Mouse (Mus musculus): ENCODE measurements around the gene Gtf2ird1.
"Not testable (repeated sequence)": the region's sequence is repeated elsewhere in the genome, so short reads cannot be mapped to it uniquely, and the experiment has no call there.

The Gtf2ird1 gene

GRCm38 (mm10) chr5:134410307-134410836, 46.1 kb downstream of the Gtf2ird1 start:
- DNase-seq (ENCODE audit: low read depth, low spot score), result no peak

DNA sequence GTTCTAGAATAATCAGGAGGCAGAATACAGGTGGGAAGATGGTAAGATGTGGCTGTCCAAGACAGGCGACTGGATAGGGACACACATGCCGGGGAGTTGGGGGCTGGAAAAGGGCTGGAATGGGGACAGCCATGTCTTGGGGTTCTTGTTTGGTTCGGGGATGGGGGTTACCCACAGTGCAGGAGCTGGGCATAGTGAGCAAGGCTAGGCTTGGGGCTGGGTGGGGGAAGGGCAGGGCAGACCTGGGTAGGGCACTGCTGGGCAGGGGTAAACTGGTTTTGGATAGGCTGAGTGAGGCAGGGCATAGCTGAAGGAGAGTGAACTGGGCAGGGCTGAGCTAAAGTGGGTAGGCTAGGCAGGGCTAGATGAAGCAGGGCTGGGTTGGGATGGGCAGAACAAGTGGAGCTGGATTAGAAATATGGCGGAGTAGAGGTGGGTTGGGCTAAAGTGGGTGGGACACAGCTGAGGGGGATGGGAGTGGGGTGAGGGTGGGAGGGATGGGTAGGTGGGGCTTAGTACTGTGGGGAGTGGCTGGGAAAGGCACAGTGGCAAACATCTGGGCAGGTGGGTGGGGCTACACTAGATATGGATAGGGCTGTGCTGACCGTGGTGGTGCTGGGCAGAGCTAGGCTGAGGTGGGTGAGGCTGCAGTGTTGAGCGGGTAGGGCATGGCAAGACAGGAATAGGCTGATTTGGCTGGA, 46.8 kb downstream of the Gtf2ird1 start:
- no peak for DNase-seq (ENCODE audit: low read depth, low spot score)

DNA sequence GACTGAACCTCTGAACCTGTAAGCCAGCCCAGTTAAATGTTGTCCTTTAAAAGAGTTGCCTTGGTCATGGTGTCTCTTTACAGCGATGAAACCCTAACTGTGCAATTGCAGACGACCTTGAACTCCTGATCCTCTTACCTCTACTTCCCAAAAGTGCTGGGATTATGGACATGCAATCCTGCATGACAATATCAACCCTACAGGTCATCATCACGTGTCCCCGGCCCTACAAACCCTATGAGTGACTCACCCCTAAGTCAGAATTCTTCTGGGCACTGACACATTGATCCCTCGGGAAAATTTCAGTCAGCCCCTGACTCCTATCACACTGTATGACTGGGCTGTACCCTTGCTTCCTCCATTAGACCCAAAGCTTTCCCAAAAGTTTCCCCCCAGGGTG, 48.4 kb downstream of the Gtf2ird1 start:
- DNase-seq (ENCODE audit: low read depth, low spot score), result no peak

GRCm38 (mm10) chr5:134401841-134402240, 54.7 kb downstream of the Gtf2ird1 start:
- no peak for DNase-seq (ENCODE audit: low read depth, low spot score)

DNA sequence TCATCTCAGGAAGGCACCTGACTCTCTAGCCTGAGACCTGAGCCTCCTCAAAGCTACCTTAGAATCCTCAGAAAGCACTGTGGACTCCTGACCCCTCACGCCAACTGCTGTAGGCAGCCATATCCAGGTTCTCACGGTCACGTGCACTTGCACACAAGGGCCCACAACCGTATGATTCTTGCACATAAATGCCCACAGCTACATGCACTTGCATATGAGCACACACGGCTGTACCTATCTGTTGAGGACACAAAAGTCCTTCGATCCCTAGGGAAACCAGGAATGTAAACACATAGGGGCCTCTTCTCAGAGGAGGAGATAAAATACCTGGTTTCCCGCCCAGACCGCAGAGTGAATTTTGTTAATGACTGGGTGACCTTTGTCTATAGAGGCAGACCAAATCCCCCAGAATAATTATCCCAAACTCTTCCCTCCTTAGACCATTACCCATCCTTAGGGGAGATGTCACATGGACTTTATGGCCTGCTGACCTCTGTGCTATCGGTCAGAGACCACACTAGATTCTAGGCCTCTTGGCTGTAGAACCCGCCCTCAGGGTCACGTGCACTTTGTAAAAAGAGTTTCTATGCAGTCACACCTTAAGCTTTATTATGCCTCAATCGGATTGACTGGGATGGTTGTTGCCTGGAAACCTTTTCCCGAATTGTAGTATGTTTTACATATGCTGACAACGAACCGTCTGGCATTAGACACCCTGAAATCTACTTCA, 58.9 kb downstream of the Gtf2ird1 start:
- no peak for DNase-seq (ENCODE audit: low read depth, low spot score)

- no peak for DNase-seq (ENCODE audit: low read depth, low spot score)
Observed at GRCm38 (mm10) chr5:134396519-134396918, 60.0 kb downstream of the Gtf2ird1 start.

GRCm38 (mm10) chr5:134394624-134395023, 61.9 kb downstream of the Gtf2ird1 start:
- no peak for DNase-seq (ENCODE audit: low read depth, low spot score)

DNA sequence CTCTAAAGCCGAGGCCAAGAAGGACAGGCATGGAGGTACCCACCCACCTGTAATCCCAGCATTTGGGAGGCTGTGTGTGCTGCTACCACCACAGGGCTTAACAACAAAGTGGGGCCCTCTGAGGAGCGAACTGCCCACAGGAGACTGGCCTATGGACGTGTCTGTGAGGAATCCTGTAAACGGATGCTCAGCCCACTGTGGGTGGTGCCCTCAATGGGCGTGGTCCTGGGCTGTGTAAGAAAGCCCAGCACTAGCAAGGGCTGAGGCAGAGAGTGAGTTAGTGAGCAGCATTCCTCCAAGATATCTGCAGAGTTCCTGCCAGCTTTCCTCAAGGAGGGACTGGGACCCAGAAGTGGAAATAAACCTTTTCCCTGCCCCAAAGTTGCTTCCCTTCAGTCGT, 62.9 kb downstream of the Gtf2ird1 start:
- no peak for DNase-seq (ENCODE audit: low read depth, low spot score)

DNA sequence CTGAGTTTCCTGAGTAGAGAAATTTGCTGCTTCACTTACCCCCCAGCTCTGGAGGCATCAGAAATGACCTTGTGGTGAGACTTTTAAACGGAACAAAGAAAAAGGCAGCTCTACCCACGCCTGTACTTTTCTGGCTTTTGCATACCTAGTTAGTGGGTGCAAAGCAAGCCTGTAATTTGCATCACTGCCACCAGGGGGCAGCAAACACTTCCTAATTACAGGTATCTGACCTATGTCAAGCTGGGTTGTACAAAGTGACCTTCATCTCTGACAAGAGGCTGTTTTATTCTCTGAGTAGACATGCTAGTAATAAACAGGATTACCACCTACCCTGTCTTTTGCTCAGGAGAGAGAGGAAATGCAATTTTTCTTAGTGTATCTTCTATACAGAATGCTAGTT, 71.4 kb downstream of the Gtf2ird1 start:
- peak; percentile 68 for DNase-seq (ENCODE audit: low read depth, low spot score)

DNA sequence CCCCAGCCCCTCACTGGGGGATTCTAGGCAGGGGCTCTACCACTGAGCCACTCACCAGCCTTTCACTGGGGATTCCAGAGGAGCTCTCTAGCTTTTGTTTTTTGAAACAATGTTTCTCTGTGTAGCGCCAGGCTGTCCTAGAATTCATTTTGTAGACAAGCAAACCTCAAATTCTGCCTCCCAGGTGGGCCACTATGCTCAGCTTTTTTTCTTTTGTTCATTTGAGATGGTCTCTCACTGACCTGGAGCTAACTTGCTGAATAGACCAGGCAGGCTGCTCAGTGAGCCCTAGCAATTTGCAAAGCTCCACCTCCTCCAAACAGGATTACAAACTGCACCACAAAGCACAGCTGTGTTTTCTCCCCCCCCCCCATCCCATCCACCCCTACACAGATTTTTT, 81.3 kb downstream of the Gtf2ird1 start:
- DNase-seq (ENCODE audit: low read depth, low spot score), result no peak

DNA sequence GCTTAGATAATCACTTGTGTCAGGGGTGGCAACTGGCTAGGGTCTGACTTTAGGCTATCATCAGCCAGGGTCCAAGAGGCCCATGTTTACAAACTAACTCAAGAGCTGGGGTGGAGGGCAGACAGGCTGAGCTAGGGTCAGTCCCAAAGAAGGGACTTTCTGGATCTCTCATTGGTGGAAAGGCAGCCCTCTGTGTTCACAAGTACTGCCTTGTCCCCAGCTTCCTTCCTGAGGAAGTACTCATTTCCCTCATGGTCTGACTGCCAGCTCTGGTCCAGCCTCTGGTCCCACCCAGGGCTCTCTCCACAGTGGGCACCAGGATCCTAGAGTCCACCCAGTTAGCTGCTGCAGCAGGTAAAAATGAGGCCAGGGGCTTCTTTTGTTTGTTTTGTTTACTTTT, 82.0 kb downstream of the Gtf2ird1 start:
- DNase-seq (ENCODE audit: low read depth, low spot score), result no peak

- peak; percentile 35 for DNase-seq (ENCODE audit: low read depth, low spot score)
Observed at GRCm38 (mm10) chr5:134373912-134374488, 82.5 kb downstream of the Gtf2ird1 start.

DNA sequence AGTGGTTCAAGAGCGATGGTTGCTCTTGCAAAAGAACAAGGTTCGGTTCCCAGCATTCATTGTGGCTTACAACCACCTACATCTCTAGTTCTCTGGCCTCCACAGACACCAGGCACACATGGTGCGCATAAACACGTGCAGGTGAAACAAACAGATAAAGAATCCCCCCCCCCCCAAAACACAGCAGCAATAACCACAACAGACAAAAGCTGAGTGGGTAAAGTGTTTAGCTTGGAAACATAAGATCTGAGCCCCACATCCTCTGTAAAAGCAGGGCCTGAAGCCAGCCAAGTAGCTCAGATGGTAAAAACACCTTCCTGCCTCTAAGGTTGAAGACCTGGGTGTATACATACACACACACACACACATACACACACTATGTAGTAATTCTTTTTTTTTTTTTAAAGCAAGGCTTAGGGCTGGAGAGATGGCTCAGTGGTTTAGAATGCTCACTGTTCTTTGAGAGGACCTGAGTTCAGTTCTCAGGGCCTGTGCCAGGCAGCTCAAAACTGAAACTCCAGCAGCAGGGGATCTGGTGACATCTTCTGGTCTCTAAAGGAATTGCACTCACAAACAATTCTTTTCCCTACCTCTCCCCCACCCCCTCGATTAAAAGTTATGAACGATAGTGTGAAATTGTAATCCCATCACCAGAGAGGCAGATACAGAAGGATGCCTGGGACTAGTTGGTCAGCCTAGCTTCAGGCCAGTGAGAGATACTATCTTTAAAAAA, 83.4 kb downstream of the Gtf2ird1 start:
- no peak for DNase-seq (ENCODE audit: low read depth, low spot score)

- no peak for DNase-seq (ENCODE audit: low read depth, low spot score)
Observed at GRCm38 (mm10) chr5:134371511-134372289, 84.8 kb downstream of the Gtf2ird1 start.

DNA sequence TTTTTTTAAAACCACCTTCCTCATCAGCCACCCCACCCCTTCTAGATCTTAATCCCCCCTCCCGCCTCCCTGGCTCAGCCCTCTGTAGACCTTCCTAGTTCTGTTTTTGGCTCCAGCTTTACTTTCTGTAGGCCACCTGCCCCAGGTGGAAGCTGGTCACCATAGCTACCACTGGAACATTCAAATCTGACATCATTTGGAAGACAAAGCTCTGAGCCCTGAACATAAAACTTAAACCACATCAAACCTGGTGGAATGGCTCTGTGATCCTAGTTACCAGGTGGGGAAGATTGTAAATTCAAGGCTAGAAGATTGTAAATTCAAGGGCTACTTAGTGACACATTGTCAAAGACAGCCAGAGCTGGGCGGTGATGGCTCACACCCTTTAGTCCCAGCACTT, 85.7 kb downstream of the Gtf2ird1 start:
- DNase-seq (ENCODE audit: low read depth, low spot score), result no peak

- DNase-seq (ENCODE audit: low read depth, low spot score), result no peak
Observed at GRCm38 (mm10) chr5:134359101-134359500, 97.4 kb downstream of the Gtf2ird1 start.

DNA sequence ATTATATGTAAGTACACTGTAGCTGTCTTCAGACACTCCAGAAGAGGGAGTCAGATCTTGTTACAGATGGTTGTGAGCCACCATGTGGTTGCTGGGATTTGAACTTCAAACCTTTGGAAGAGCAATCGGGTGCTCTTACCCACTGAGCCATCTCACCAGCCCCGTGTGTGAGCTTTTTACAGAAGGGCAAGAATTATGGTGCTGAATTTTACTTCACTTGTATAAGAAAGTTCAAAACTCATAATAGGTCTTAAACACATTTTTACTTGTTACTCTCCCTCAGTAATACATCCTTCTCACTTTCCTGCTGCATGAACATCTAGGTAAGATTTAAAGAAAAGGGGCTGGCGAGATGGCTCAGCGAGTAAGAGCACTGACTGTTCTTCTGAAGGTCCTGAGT, 101.1 kb downstream of the Gtf2ird1 start:
- not testable (repeated sequence) for DNase-seq (ENCODE audit: low read depth, low spot score)

GRCm38 (mm10) chr5:134353117-134353516, 103.4 kb downstream of the Gtf2ird1 start:
- no peak for DNase-seq (ENCODE audit: low read depth, low spot score)

DNA sequence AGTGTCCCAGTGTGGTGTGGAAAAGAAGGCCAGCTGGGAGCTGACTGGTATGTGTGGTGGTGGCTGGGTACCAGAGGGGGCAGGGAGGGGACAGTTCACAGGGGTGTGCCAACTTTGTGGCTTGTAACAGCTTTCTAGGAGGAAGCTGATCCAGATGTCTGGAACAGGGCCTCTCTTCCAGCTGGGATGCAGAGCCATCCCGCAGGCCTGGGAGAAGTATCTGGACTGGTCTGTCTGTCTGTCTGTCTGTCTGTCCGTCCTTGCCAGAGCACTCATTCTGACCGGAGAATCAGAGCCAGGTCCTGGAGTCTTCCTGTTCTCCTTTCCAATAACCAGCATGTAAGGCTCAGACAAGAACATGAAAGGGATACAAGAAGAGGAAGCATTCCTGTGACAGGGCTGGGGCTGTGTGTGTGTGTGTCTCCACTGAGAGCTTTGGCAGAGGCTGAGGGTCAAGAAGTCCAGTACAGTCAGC, 104.0 kb downstream of the Gtf2ird1 start:
- no peak for DNase-seq (ENCODE audit: low read depth, low spot score)

DNA sequence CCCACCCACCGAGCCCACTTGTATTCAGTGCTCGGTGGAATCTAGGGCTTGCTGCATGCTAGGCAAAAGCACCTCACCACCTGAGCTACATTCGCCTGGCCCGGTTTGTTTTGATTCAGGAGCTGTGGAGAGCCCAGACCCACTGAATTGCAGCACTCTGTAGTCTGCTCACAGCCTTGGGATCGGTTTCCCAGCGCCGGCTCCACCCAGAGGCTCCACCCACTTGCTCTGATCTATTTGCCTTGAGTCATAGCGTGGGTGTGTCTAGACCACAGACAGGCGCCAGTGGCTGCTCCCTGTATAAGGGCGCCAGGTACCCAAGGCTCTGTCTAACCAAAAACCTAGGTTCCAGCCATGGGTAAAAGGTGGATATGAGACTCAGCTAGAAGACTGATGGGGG, 105.9 kb downstream of the Gtf2ird1 start:
- no peak for DNase-seq (ENCODE audit: low read depth, low spot score)

- peak; percentile 35 for DNase-seq (ENCODE audit: low read depth, low spot score)
Observed at GRCm38 (mm10) chr5:134347066-134347465, 109.5 kb downstream of the Gtf2ird1 start.

Measured in retina, postnatal 7 days (tissue).